Mouse (Mus musculus) heart, postnatal 4 days (tissue): ENCODE data around the gene Sipa1l1. TPM values are rescaled to one million over a fixed set of nuclear protein-coding genes. Genes with fewer than 3 reads are reported as not detected.
"Not testable (repeated sequence)": the region's sequence is repeated elsewhere in the genome, so short reads cannot be mapped to it uniquely, and the experiment has no call there.

ENCODE experiments used
- DNase-seq: peaks from one replicate; pipeline ENCODE4 v3.0.0; 2021
- total RNA-seq, 2 experiments: library from RNA; stranded (reverse); gene quantifications; 2 replicates each; pipeline ENCODE4 v1.2.3; 2021

The Sipa1l1 gene
- total RNA-seq, 2 experiments from 2014 or later = 28.4 to 29.0 TPM

GRCm38 (mm10) chr12:82178636-82179035 lies 9.5 kb downstream of the Sipa1l1 start:
- DNase-seq = no peak

- DNase-seq = no peak
Measured at GRCm38 (mm10) chr12:82179626-82180025, 10.5 kb downstream of the Sipa1l1 start.

- not testable (repeated sequence) for DNase-seq
Measured at GRCm38 (mm10) chr12:82186156-82186555, 17.0 kb downstream of the Sipa1l1 start.

GRCm38 (mm10) chr12:82186740-82187139 lies 17.6 kb downstream of the Sipa1l1 start:
- no peak for DNase-seq

- DNase-seq = no peak
Measured at GRCm38 (mm10) chr12:82187178-82187839, 18.2 kb downstream of the Sipa1l1 start.

- no peak for DNase-seq
Measured at GRCm38 (mm10) chr12:82188321-82189075, 19.4 kb downstream of the Sipa1l1 start.

- no peak for DNase-seq
Measured at GRCm38 (mm10) chr12:82189076-82189675, 20.1 kb downstream of the Sipa1l1 start.

GRCm38 (mm10) chr12:82189715-82190581 lies 20.8 kb downstream of the Sipa1l1 start:
- no peak for DNase-seq

GRCm38 (mm10) chr12:82190582-82190965 lies 21.5 kb downstream of the Sipa1l1 start:
- no peak for DNase-seq

- no peak for DNase-seq
Measured at GRCm38 (mm10) chr12:82191686-82192085, 22.6 kb downstream of the Sipa1l1 start.

GRCm38 (mm10) chr12:82192641-82193054 lies 23.5 kb downstream of the Sipa1l1 start:
- no peak for DNase-seq

GRCm38 (mm10) chr12:82193476-82193875 lies 24.4 kb downstream of the Sipa1l1 start:
- DNase-seq = no peak

- no peak for DNase-seq
Measured at GRCm38 (mm10) chr12:82194919-82195318, 25.8 kb downstream of the Sipa1l1 start.

GRCm38 (mm10) chr12:82196213-82196612 lies 27.1 kb downstream of the Sipa1l1 start:
- no peak for DNase-seq

GRCm38 (mm10) chr12:82196615-82197146 lies 27.6 kb downstream of the Sipa1l1 start:
- no peak for DNase-seq

GRCm38 (mm10) chr12:82197207-82197606 lies 28.1 kb downstream of the Sipa1l1 start:
- no peak for DNase-seq

GRCm38 (mm10) chr12:82199286-82199685 lies 30.2 kb downstream of the Sipa1l1 start:
- DNase-seq = no peak

GRCm38 (mm10) chr12:82204106-82204505 lies 35.0 kb downstream of the Sipa1l1 start:
- no peak for DNase-seq

GRCm38 (mm10) chr12:82206857-82207647 lies 37.9 kb downstream of the Sipa1l1 start:
- DNase-seq = no peak

GRCm38 (mm10) chr12:82208046-82208445 lies 38.9 kb downstream of the Sipa1l1 start:
- no peak for DNase-seq

- no peak for DNase-seq
Measured at GRCm38 (mm10) chr12:82208611-82209010, 39.5 kb downstream of the Sipa1l1 start.
